Mouse (Mus musculus): ENCODE results near the gene Uqcr11. TPM values are rescaled to one million over a fixed set of nuclear protein-coding genes. Genes with fewer than 3 reads are reported as not detected.

Uqcr11 gene
- polyA plus RNA-seq, 2 experiments = 707 to 718 TPM

GRCm38 (mm10) chr10:80371411-80371966 is 35.1 kb downstream of the Uqcr11 start:
- TF ChIP-seq POLR2A (IDR thresholded peaks at IDR 0.05; ENCODE audit: borderline replicate concordance, extremely low read depth, insufficient read depth, insufficient read length) = no peak
- Histone ChIP-seq H3K27me3 (ENCODE audit: control insufficient read depth, insufficient read depth, low read length) (no peaks in the 10 kb centered on the region), H3K9me3 (ENCODE audit: control insufficient read depth, low read length) (no peaks in the 10 kb centered on the region), H3K4me1 (ENCODE audit: control insufficient read depth, insufficient read depth, low read length) (peaks cover 7% of the 10 kb centered on the region), H3K9ac (ENCODE audit: low read depth, low read length, severe bottlenecking) (0 out of 2 replicates have a peak overlapping the region, but pooled peaks have one; percentile 0), H3K36me3 (ENCODE audit: control insufficient read depth, insufficient read depth, low read length) (no peaks in the 10 kb centered on the region), H3K27ac (replicated peaks; ENCODE audit: low read depth, low read length) (no peak overlapping the region), H3K4me3 (replicated peaks; ENCODE audit: low read length) (peak overlapping the region; percentile 29), H3K4me2 (replicated peaks; ENCODE audit: low read depth, low read length, severe bottlenecking) (peak overlapping the region; percentile 32)
- DNase-seq (ENCODE audit: low spot score) (peak; percentile 87), ATAC-seq (ENCODE audit: low FRiP score, low read depth) (peak; percentile 86)
- WGBS = 2% methylated on average over 12 of the region's 12 CpGs

GRCm38 (mm10) chr10:80369995-80370747 is 36.5 kb downstream of the Uqcr11 start:
- no peak for TF ChIP-seq POLR2A (IDR thresholded peaks at IDR 0.05; ENCODE audit: borderline replicate concordance, extremely low read depth, insufficient read depth, insufficient read length)
- WGBS = 83% methylated on average over 21 of the region's 21 CpGs

GRCm38 (mm10) chr10:80368392-80368791 is 38.2 kb downstream of the Uqcr11 start:
- Histone ChIP-seq H3K4me3 (replicated peaks; ENCODE audit: low read length) (no peak overlapping the region), H3K27ac (replicated peaks; ENCODE audit: low read depth, low read length) (no peak overlapping the region), H3K9ac (ENCODE audit: low read depth, low read length, severe bottlenecking) (no peak overlapping the region), H3K4me1 (ENCODE audit: control insufficient read depth, insufficient read depth, low read length) (peaks cover 7% of the 10 kb centered on the region), H3K9me3 (ENCODE audit: control insufficient read depth, low read length) (no peaks in the 10 kb centered on the region), H3K4me2 (replicated peaks; ENCODE audit: low read depth, low read length, severe bottlenecking) (no peak overlapping the region), H3K27me3 (ENCODE audit: control insufficient read depth, insufficient read depth, low read length) (no peaks in the 10 kb centered on the region), H3K36me3 (ENCODE audit: control insufficient read depth, insufficient read depth, low read length) (no peaks in the 10 kb centered on the region)
- ATAC-seq (ENCODE audit: low FRiP score, low read depth) (no peak), DNase-seq (ENCODE audit: low spot score) (no peak)
- 89% methylated on average over 6 of the region's 6 CpGs for WGBS
- no peak for TF ChIP-seq POLR2A (IDR thresholded peaks at IDR 0.05; ENCODE audit: borderline replicate concordance, extremely low read depth, insufficient read depth, insufficient read length)

More at GRCm38 (mm10) chr10:80369995-80370747, 36.5 kb downstream of the Uqcr11 start:
- H3K27ac ChIP-seq (replicated peaks; ENCODE audit: low read depth, low read length) = no peak overlapping the region
- H3K27me3 ChIP-seq (ENCODE audit: control insufficient read depth, insufficient read depth, low read length) = no peaks in the 10 kb centered on the region
- DNase-seq (ENCODE audit: low spot score) = no peak
- no peaks in the 10 kb centered on the region for H3K9me3 ChIP-seq (ENCODE audit: control insufficient read depth, low read length)
- ATAC-seq (ENCODE audit: low FRiP score, low read depth) = no peak
- H3K4me2 ChIP-seq (replicated peaks; ENCODE audit: low read depth, low read length, severe bottlenecking) = no peak overlapping the region
- peaks cover 7% of the 10 kb centered on the region for H3K4me1 ChIP-seq (ENCODE audit: control insufficient read depth, insufficient read depth, low read length)
- no peak overlapping the region for H3K4me3 ChIP-seq (replicated peaks; ENCODE audit: low read length)
- H3K36me3 ChIP-seq (ENCODE audit: control insufficient read depth, insufficient read depth, low read length) = no peaks in the 10 kb centered on the region
- H3K9ac ChIP-seq (ENCODE audit: low read depth, low read length, severe bottlenecking) = no peak overlapping the region

- 47% methylated on average over 5 of the region's 5 CpGs for WGBS
- no peak for ATAC-seq (ENCODE audit: low FRiP score, low read depth)
- TF ChIP-seq POLR2A (IDR thresholded peaks at IDR 0.05; ENCODE audit: borderline replicate concordance, extremely low read depth, insufficient read depth, insufficient read length) = no peak
- Histone ChIP-seq H3K27ac (replicated peaks; ENCODE audit: low read depth, low read length) (no peak overlapping the region), H3K27me3 (ENCODE audit: control insufficient read depth, insufficient read depth, low read length) (no peaks in the 10 kb centered on the region), H3K9ac (ENCODE audit: low read depth, low read length, severe bottlenecking) (no peak overlapping the region), H3K9me3 (ENCODE audit: control insufficient read depth, low read length) (no peaks in the 10 kb centered on the region), H3K36me3 (ENCODE audit: control insufficient read depth, insufficient read depth, low read length) (no peaks in the 10 kb centered on the region), H3K4me2 (replicated peaks; ENCODE audit: low read depth, low read length, severe bottlenecking) (no peak overlapping the region), H3K4me3 (replicated peaks; ENCODE audit: low read length) (no peak overlapping the region), H3K4me1 (ENCODE audit: control insufficient read depth, insufficient read depth, low read length) (peaks cover 7% of the 10 kb centered on the region)
- no peak for DNase-seq (ENCODE audit: low spot score)
Observed at GRCm38 (mm10) chr10:80367954-80368353, 38.7 kb downstream of the Uqcr11 start.

GRCm38 (mm10) chr10:80365736-80366135 is 40.9 kb downstream of the Uqcr11 start:
- Histone ChIP-seq H3K27ac (replicated peaks; ENCODE audit: low read depth, low read length) (no peak overlapping the region), H3K9me3 (ENCODE audit: control insufficient read depth, low read length) (no peaks in the 10 kb centered on the region), H3K36me3 (ENCODE audit: control insufficient read depth, insufficient read depth, low read length) (no peaks in the 10 kb centered on the region), H3K9ac (ENCODE audit: low read depth, low read length, severe bottlenecking) (no peak overlapping the region), H3K4me2 (replicated peaks; ENCODE audit: low read depth, low read length, severe bottlenecking) (no peak overlapping the region), H3K4me1 (ENCODE audit: control insufficient read depth, insufficient read depth, low read length) (no peaks in the 10 kb centered on the region), H3K27me3 (ENCODE audit: control insufficient read depth, insufficient read depth, low read length) (no peaks in the 10 kb centered on the region), H3K4me3 (replicated peaks; ENCODE audit: low read length) (no peak overlapping the region)
- 43% methylated on average over 6 of the region's 6 CpGs for WGBS
- no peak for DNase-seq (ENCODE audit: low spot score)
- ATAC-seq (ENCODE audit: low FRiP score, low read depth) = no peak
- no peak for TF ChIP-seq POLR2A (IDR thresholded peaks at IDR 0.05; ENCODE audit: borderline replicate concordance, extremely low read depth, insufficient read depth, insufficient read length)
